Mouse (Mus musculus) gonadal fat pad, adult 2 months (tissue): Measurements from ENCODE around the gene Grm5. TPM values are rescaled to one million over a fixed set of nuclear protein-coding genes. Genes with fewer than 3 reads are reported as not detected.

Experiments used
- DNase-seq: peaks from one replicate; pipeline ENCODE4 v3.0.0-alpha.2; 2012; ENCODE audit warnings: low read depth
- polyA plus RNA-seq: library from polyadenylated mRNA; depleted of rRNA; stranded (reverse); fragments of >200 nt; gene quantifications from 2 replicates; pipeline ENCODE4 v1.2.3, GENCODE M21; 2012

Grm5 gene
- polyA plus RNA-seq, 1 experiment, result not detected

GRCm38 (mm10) chr7:87846082-87846481 is 262.1 kb downstream of the Grm5 start:
- no peak for DNase-seq

- no peak for DNase-seq
Measured at GRCm38 (mm10) chr7:87925956-87926355, 342.0 kb downstream of the Grm5 start.

DNA sequence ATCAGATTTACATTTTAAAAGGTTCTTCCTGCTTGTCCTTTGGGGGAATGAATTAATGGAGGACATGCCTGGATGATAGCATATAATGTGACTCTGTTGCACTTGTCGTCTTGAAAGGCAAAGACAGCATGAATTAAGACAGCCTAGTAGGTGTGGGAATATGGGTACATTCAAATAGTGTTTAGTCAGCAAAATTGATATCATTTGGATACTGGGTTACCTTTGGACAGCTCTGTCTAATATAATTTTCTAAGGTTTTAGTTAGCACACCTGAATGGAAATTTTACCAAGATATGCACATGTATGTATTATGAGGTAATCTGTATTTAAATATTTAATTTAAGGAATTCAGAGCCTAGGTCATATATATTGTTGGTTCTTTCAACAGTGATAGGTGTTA is 353.4 kb downstream of the Grm5 start:
- DNase-seq, result no peak

- DNase-seq, result no peak
Measured at GRCm38 (mm10) chr7:87938265-87938664, 354.3 kb downstream of the Grm5 start.

DNA sequence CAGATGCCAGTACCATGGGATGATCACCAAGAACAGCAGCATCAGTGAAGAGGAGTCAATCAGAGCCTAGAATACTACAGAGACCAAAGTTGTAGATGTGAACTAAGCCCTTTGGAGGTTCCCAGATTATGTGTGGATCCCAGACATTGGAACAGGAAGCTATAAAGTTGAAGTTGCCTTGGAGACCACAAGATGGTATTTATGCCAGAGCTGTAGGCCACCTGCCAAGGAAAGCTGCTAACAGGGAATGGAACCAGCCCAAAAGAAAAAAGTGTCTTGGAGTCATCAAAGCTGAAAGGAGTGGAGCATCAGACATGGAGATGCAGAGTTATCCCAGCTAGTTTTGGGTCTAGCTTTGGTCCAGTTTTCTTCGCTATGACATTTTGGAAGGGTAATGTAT is 366.2 kb downstream of the Grm5 start:
- DNase-seq, result no peak

DNA sequence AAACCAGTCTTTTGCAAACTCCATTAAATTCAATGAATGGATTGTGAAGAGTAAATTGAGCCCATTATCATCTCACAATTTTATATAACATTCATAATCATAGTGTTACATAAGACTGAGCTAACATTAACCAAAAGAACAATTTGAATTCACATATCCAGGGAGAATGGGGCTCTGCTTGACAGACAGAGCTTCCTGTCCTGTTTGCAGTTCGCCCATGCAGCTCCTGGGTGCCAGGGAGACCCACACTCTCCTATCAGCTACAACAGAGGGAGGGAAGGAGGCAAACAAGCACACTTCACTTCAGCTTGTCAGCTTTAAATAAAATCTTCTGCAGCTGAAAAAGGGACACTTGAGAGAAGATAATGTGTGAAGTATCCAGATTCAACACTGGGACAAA is 389.2 kb downstream of the Grm5 start:
- no peak for DNase-seq

DNA sequence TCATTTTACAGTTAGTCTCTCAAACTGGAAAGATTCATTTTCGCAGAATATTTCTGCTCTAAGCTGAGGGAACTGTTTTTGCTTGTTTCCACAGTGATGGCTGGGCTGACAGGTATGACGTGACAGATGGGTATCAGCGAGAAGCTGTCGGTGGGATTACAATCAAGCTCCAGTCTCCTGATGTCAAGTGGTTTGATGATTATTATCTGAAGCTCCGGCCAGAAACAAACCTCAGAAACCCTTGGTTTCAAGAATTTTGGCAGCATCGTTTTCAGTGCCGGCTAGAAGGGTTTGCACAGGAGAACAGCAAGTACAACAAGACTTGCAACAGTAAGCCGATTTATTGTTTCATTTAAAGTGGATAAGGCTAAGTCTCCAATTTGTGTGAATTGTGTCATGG is 391.1 kb downstream of the Grm5 start:
- no peak for DNase-seq

- no peak for DNase-seq
Measured at GRCm38 (mm10) chr7:87983494-87983893, 399.5 kb downstream of the Grm5 start.

DNA sequence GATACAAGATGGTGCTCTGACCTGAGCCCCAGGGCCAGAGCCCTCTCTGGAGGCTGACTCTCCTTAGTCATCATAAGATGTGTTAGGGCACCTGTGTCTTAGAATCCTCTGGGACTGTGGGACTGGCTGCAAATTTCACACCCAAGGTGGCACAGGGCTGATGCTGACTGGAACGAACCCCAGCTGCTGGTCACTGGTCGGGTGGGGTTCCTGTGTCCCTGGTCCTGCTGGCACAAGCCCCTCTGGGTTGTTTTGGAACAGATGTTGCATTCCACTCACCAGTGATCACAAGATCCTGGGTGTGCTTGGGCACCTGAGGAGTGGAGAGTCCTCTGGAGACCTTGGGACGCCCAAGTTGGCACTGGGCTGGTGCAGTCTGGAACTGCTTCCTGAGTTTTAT is 430.5 kb downstream of the Grm5 start:
- no peak for DNase-seq

- peak; percentile 13 for DNase-seq
Measured at GRCm38 (mm10) chr7:88027411-88028132, 443.6 kb downstream of the Grm5 start.

GRCm38 (mm10) chr7:88047366-88047765 is 463.4 kb downstream of the Grm5 start:
- no peak for DNase-seq

DNA sequence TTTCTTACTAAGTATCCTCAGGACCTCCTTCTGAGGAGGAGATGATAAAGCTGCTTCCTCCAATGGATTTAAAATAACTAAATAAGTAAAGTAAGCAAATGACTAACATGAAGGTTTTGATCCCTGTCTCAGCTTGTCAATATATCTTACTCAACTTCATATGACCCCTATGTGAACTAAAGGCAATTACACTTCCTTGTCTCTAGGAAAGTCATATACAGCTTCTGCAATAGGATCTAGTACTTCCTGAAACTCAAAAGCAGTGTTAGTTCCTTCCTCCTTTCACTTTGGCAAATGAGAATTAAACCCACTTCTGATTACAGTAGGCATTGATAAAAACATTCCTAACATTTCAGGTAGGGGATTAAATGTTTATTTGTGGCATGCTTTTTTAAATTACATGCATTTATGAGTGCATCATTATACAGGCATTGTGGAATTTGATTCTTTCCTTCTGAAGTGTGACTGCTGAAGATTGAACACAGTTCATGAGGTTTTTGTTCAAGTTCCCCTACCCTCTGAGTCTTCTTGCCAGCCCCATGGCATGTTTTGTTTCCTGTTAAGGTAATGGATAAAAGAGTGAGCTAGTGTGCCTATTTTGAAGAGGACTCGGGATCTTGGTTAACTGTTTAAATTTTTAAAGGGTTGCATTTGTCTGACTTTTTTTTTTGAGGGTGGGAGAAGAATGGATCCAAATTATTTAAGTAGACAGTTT is 470.4 kb downstream of the Grm5 start:
- no peak for DNase-seq

DNA sequence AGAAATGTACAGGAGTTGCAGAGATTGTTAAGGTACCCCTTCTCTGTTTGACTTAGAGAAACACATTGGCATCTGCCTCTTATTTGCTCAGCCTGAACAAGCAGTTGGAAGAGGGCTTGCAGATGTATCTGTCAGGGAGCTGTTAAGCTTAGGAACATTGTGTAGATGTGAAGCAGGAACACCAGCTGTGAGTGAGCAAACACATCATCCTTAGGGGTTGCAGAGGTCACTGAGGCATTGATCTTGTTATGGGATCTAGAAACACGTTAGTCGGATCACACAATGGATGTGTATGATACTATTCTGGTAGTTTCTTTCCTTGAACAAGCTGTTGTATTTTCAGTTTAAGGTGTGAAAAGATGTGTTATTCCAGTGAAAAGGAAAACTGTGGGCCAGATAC is 472.5 kb downstream of the Grm5 start:
- DNase-seq, result no peak

DNA sequence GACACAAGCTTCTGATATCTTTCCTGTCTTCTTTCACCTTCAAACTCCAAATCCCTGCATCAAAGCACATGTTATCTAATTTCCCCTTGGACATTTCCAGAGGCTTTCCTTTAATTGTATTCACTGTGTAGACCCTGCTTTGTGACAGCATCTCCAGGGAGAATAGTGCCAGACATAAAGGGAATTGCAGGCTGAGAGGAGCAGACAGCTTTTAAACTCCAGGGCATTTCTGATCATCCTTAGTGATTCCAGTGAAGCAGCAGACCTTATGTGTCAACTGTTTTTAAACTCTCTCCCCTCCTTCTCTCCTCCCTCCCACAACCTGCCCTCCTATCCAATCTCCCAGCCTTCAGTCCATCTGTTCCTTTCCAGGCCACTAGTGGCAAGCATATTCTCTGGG is 507.1 kb downstream of the Grm5 start:
- no peak for DNase-seq

- DNase-seq, result no peak
Measured at GRCm38 (mm10) chr7:88096536-88097107, 512.7 kb downstream of the Grm5 start.

- peak; percentile 12 for DNase-seq
Measured at GRCm38 (mm10) chr7:88097715-88098114, 513.7 kb downstream of the Grm5 start.

DNA sequence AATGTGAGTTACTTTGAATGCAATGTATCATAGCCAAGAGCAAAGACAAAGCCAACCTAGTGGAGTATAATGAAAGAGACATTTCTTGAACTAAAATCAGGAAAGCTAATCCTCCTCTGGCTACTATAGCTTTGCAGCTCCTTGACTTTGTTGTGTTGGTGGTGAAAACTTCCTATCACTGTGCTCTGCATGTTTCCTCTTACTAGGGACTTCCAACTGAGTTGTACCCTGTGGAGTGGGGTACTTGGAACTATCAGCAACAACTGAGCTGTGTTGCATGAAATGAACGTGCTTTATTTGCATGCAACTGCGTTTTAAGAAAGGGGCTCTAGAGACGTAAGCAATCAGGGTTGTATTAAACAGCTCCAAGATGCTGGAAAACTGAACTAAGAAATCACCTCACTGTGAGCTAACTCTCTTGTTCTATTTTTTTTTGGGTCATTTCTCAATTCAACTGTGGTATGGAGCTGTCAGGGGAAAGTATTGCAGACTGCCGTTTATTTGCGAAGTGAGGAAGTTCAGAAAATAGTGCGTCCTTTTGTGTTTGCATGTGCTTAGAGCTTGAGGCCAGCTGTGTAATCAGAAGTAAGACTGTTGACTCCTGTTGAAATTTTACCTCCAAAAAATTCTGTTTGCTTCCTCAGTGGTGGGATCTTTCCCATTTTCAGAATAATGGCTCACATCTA is 532.9 kb downstream of the Grm5 start:
- no peak for DNase-seq

DNA sequence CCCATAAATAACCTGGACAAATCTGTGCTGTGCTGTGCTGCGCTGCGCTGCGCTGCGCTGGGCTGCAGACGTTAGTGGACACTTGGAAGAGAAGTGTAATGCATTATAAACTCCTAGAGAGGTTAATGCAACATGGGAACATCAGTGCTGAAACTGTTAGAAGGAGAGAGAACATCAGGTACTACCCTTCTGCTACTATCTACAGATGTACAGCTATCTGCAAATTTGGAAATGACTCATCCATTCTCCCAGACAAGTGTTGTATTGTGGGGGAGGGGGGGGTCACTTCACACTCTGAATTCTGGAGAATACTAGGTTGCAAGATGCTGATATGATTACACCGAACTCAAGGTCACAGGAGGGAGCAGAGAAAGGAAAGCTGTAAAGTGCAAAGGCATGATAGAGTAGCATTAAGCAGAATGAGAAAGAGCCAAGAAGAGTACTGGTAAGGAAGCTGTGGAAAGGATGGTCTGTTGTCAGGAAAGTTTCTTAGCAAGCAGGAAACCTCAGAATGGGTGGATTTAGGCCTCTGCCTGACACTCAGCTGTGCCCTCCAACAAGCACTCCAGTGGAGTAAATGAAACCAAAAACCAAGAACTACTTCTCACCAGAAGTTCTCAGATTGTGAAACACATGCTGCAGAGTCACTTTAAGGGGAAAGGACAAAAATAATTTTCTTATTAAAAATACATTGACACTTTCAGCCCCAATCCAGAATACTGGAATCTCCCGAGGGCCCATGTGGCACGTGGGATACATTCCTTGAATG is 544.3 kb downstream of the Grm5 start:
- no peak for DNase-seq

DNA sequence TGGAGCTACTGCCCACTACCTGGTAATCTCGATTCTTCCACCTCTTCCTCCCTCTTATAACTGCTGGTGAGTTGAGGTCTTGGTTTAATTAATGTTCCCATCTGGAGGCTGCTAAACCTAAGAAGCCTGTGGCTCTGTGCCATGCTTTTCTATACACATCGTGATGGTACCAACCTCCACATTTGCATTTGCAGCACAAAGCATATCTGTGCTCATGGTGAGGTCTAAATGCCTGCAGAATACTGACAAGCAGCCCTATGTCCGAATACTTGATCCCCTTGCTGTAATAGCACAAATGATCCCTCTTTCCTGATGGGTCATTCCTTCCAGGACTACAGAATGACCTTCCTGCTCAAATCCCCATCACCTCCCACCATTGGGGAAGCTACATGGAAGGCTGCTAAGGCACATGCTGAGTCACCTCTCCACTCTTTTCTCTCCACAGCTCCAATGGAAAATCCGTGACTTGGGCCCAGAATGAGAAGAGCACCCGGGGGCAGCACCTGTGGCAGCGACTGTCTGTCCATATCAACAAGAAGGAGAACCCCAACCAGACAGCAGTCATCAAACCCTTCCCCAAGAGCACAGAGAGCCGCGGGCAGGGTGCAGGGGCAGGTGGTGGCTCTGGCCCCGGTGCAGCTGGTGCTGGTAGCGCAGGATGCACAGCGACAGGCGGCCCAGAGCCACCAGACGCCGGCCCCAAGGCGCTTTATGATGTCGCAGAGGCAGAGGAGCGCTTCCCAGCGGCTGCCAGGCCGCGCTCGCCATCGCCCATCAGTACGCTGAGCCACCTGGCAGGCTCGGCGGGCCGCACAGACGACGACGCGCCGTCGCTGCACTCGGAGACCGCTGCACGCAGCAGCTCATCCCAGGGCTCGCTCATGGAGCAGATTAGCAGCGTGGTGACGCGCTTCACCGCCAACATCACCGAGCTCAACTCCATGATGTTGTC is 545.8 kb downstream of the Grm5 start:
- no peak for DNase-seq

- DNase-seq, result no peak
Measured at GRCm38 (mm10) chr7:88130488-88130849, 546.5 kb downstream of the Grm5 start.
